ENCODE assay signal across 8 mouse cellular contexts in genomic region chr5:45856876-45857253, GRCm38 (mm10). TPM values are rescaled to one million over a fixed set of nuclear protein-coding genes. Genes with fewer than 3 reads are reported as not detected.
DNase-seq lines count a peak whose midpoint lies in the region; ATAC-seq and TF ChIP-seq lines count a peak whose summit lies in the region.

No protein-coding gene starts in this region.

- DNase-seq in kidney, adult 2 months = no peak
- DNase-seq in kidney, adult 8-10 months = no peak
- DNase-seq in G1E (ENCODE audit: low spot score) = peak; percentile 12
- no peak for DNase-seq in spleen, postnatal 36 days (ENCODE audit: low spot score in 2 of 2)
- no peak for DNase-seq in frontal cortex, postnatal 36 days (ENCODE audit: low spot score in 2 of 2)
- no peak for DNase-seq in cerebellum, adult 8-10 months

- TF ChIP-seq POLR2A in kidney, adult 2 months (IDR thresholded peaks at IDR 0.05; ENCODE audit: low read depth, low read length) = no peak

- TF ChIP-seq CTCF in kidney, adult 2 months (conservative IDR thresholded peaks at IDR 0.05; ENCODE audit: insufficient read depth, insufficient read length, low read depth, low read length) = no peak
- TF ChIP-seq CTCF in G1E (IDR thresholded peaks at IDR 0.05; ENCODE audit: low read depth, low read length) = no peak

- H3K27ac ChIP-seq in kidney, adult 2 months (ENCODE audit: insufficient read depth, low read depth, low read length) = peak overlapping the region; percentile 92
- H3K27ac ChIP-seq in heart, embryonic 14.5 days (replicated peaks in 1 of 2; ENCODE audit: control insufficient read depth in 1 of 2, insufficient read depth in 1 of 2, low read depth in 2 of 2, low read length in 2 of 2) = peak overlapping the region; percentile 98 to 99
- H3K27ac ChIP-seq in liver, embryonic 16.5 days (ENCODE audit: low read length) = peak overlapping the region; percentile 88

- no peak for ATAC-seq in G1E (ENCODE audit: extremely low read depth, insufficient number of reproducible peaks, low FRiP score, poor library complexity, severe bottlenecking)
- ATAC-seq in heart, embryonic 14.5 days (ENCODE audit: insufficient number of reproducible peaks, insufficient read depth, low FRiP score, low read depth) = 0 out of 2 replicates have a peak, but pooled peaks have one; percentile 2
- no peak for ATAC-seq in liver, embryonic 16.5 days (ENCODE audit: low read depth)

- no peaks in the 10 kb centered on the region for H3K27me3 ChIP-seq in kidney, adult 2 months (replicated peaks; ENCODE audit: control insufficient read depth, insufficient read depth, low read length)
- H3K27me3 ChIP-seq in G1E (ENCODE audit: insufficient read depth, low read length) = no peaks in the 10 kb centered on the region
- H3K27me3 ChIP-seq in heart, embryonic 14.5 days (ENCODE audit: control insufficient read depth, insufficient read depth, low read length) = no peaks in the 10 kb centered on the region
- H3K27me3 ChIP-seq in liver, embryonic 16.5 days (ENCODE audit: control insufficient read depth, insufficient read depth, low read depth, low read length) = no peaks in the 10 kb centered on the region

- H3K36me3 ChIP-seq in kidney, adult 2 months (ENCODE audit: control insufficient read depth, insufficient read depth, low read length) = no peaks in the 10 kb centered on the region
- H3K36me3 ChIP-seq in G1E (replicated peaks) = no peaks in the 10 kb centered on the region
- H3K36me3 ChIP-seq in heart, embryonic 14.5 days (ENCODE audit: control insufficient read depth, insufficient read depth, low read length) = no peaks in the 10 kb centered on the region
- H3K36me3 ChIP-seq in liver, embryonic 16.5 days (ENCODE audit: control insufficient read depth, insufficient read depth) = no peaks in the 10 kb centered on the region

- WGBS in kidney, adult 2 months = 1% methylated on average over 53 of the region's 56 CpGs
- under 1% methylated on average over 54 of the region's 56 CpGs for WGBS in heart, embryonic 14.5 days
- under 1% methylated on average over 44 of the region's 56 CpGs for WGBS in liver, embryonic 16.5 days (ENCODE audit: insufficient replicate concordance)

- no peaks in the 10 kb centered on the region for H3K9me3 ChIP-seq in G1E (replicated peaks)
- no peaks in the 10 kb centered on the region for H3K9me3 ChIP-seq in heart, embryonic 14.5 days (ENCODE audit: control insufficient read depth, low read length)
- H3K9me3 ChIP-seq in liver, embryonic 16.5 days (replicated peaks; ENCODE audit: control insufficient read depth, low read length) = no peaks in the 10 kb centered on the region

- H3K4me3 ChIP-seq in kidney, adult 2 months (ENCODE audit: insufficient read depth, low read depth, low read length) = peak overlapping the region; percentile 73
- peak overlapping the region; percentile 77 for H3K4me3 ChIP-seq in G1E (ENCODE audit: low read depth, low read length)
- peak overlapping the region; percentile 81 to 99 for H3K4me3 ChIP-seq in heart, embryonic 14.5 days (ENCODE audit: control insufficient read depth in 1 of 2, insufficient read depth in 1 of 2, low read depth in 1 of 2, low read length in 2 of 2)
- H3K4me3 ChIP-seq in liver, embryonic 16.5 days (ENCODE audit: low read depth, low read length) = peak overlapping the region; percentile 90

- peak overlapping the region; percentile 78 for H3K4me2 ChIP-seq in heart, embryonic 14.5 days (ENCODE audit: low read length)
- peak overlapping the region; percentile 78 for H3K4me2 ChIP-seq in liver, embryonic 16.5 days (ENCODE audit: low read depth, low read length)

- peak overlapping the region; percentile 90 for H3K9ac ChIP-seq in heart, embryonic 14.5 days (ENCODE audit: low read length)
- peak overlapping the region; percentile 88 for H3K9ac ChIP-seq in liver, embryonic 16.5 days (ENCODE audit: low read depth, low read length)

- H3K4me1 ChIP-seq in kidney, adult 2 months (ENCODE audit: control insufficient read depth, insufficient read depth, low read length) = no peaks in the 10 kb centered on the region
- peaks cover 10% of the 10 kb centered on the region for H3K4me1 ChIP-seq in G1E (ENCODE audit: insufficient read depth, low read depth, low read length)
- H3K4me1 ChIP-seq in heart, embryonic 14.5 days (ENCODE audit: control insufficient read depth in 2 of 2, insufficient read depth in 2 of 2, low read length in 2 of 2) = no peaks in the 10 kb centered on the region; a peak in 1 of 4 replicates
- peaks cover 9% of the 10 kb centered on the region for H3K4me1 ChIP-seq in liver, embryonic 16.5 days (ENCODE audit: control insufficient read depth, low read depth, low read length)

RNA-seq across cellular contexts. Expression of gene Lcorl, which starts 0.6 kb away (rescaled TPM):
- 1.1 and 1.6 TPM in 2 replicates for polyA plus RNA-seq in kidney, adult 2 months (2012; rRNA removed)
- total RNA-seq in G1E (2014; fragmentation: Nextera tagmentation) (51.1 and 59.3 TPM in 2 replicates), G1E (2017) (44.6 and 44.7 TPM in 2 replicates)
- polyA plus RNA-seq in G1E (2012) = 14.2 and 19.4 TPM in 2 replicates
- 24.3 and 26.6 TPM in 2 replicates for polyA plus RNA-seq in heart, embryonic 14.5 days (2014; fragmentation: Nextera tagmentation; extraction: Ambion mirVana)
- 5.7 and 6.7 TPM in 2 replicates for polyA plus RNA-seq in liver, embryonic 16.5 days (2015; fragmentation: Nextera tagmentation; extraction: Ambion mirVana)
